Mouse (Mus musculus) cerebellum, postnatal 4 days (tissue): ENCODE measurements around the gene Pde4d.

ENCODE experiments used
- DNase-seq, 2 experiments: peaks; one replicate each; pipeline ENCODE4 v3.0.0; 2022; ENCODE audit warnings: low spot score in 2 of 2, mixed read lengths in 1 of 2

The Pde4d gene

GRCm38 (mm10) chr13:109761081-109761480 is 1311.3 kb downstream of the Pde4d start:
- no peak for DNase-seq

GRCm38 (mm10) chr13:109774791-109775190 is 1325.0 kb downstream of the Pde4d start:
- no peak for DNase-seq

GRCm38 (mm10) chr13:109775197-109775596 is 1325.4 kb downstream of the Pde4d start:
- no peak for DNase-seq

- DNase-seq: peak; percentile 89
Observed at GRCm38 (mm10) chr13:109776116-109776515, 1326.4 kb downstream of the Pde4d start.

- no peak for DNase-seq
Observed at GRCm38 (mm10) chr13:109776995-109777394, 1327.2 kb downstream of the Pde4d start.

- DNase-seq: no peak
Observed at GRCm38 (mm10) chr13:109777441-109777840, 1327.7 kb downstream of the Pde4d start.

- no peak for DNase-seq
Observed at GRCm38 (mm10) chr13:109778297-109778835, 1328.6 kb downstream of the Pde4d start.

GRCm38 (mm10) chr13:109781466-109781865 is 1331.7 kb downstream of the Pde4d start:
- DNase-seq: no peak

GRCm38 (mm10) chr13:109788604-109789003 is 1338.9 kb downstream of the Pde4d start:
- DNase-seq: no peak

- DNase-seq: no peak
Observed at GRCm38 (mm10) chr13:109789151-109789550, 1339.4 kb downstream of the Pde4d start.

GRCm38 (mm10) chr13:109790045-109790715 is 1340.4 kb downstream of the Pde4d start:
- no peak for DNase-seq

- DNase-seq: no peak
Observed at GRCm38 (mm10) chr13:109793918-109794317, 1344.2 kb downstream of the Pde4d start.

GRCm38 (mm10) chr13:109798651-109799050 is 1348.9 kb downstream of the Pde4d start:
- no peak for DNase-seq

GRCm38 (mm10) chr13:109802201-109802600 is 1352.5 kb downstream of the Pde4d start:
- no peak for DNase-seq

- no peak for DNase-seq
Observed at GRCm38 (mm10) chr13:109806193-109806966, 1356.6 kb downstream of the Pde4d start.

GRCm38 (mm10) chr13:109807036-109807435 is 1357.3 kb downstream of the Pde4d start:
- no peak for DNase-seq

GRCm38 (mm10) chr13:109807446-109807845 is 1357.7 kb downstream of the Pde4d start:
- no peak for DNase-seq

- no peak for DNase-seq
Observed at GRCm38 (mm10) chr13:109808039-109808438, 1358.3 kb downstream of the Pde4d start.

- no peak for DNase-seq
Observed at GRCm38 (mm10) chr13:109808946-109809345, 1359.2 kb downstream of the Pde4d start.

GRCm38 (mm10) chr13:109809646-109810045 is 1359.9 kb downstream of the Pde4d start:
- DNase-seq: no peak

GRCm38 (mm10) chr13:109813924-109814323 is 1364.2 kb downstream of the Pde4d start:
- no peak for DNase-seq

- DNase-seq: no peak
Observed at GRCm38 (mm10) chr13:109819071-109819470, 1369.3 kb downstream of the Pde4d start.

GRCm38 (mm10) chr13:109820141-109820540 is 1370.4 kb downstream of the Pde4d start:
- no peak for DNase-seq
